Mouse (Mus musculus): ENCODE measurements around the gene Nat8f3.

DNA sequence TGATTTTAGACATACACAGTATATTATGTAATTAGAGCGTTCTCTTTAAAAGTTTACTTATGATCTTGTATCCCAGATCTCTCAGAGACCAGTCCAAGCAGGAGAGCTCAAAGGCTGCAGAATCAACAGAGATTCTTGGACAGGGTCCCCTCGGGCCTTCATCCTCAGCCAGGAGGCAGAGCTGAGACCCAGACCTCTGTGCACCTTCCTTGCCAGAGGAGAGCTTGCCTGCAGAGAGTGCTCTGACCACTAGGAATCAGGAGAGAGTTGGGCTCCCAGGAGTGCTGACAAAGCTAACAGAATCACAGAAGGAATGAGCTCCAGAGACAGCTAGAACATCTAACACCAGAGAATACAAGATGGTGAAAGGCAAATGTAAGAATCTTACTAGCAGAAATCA, 47.8 kb upstream of the Nat8f3 start:
- TF ChIP-seq TAL1 (IDR thresholded peaks at IDR 0.05; ENCODE audit: low read length): no peak
- TF ChIP-seq GATA1 (IDR thresholded peaks at IDR 0.05; ENCODE audit: low read length): no peak
